Mouse (Mus musculus) neural tube, embryonic 14.5 days (tissue): ENCODE measurements around the gene Lce1c. TPM values are rescaled to one million over a fixed set of nuclear protein-coding genes. Genes with fewer than 3 reads are reported as not detected.
"Not testable (repeated sequence)": the region's sequence is repeated elsewhere in the genome, so short reads cannot be mapped to it uniquely, and the experiment has no call there.

ENCODE experiments used
- ATAC-seq: fragments of 200-750 bp; cut with Nextera tagmentation; 2 replicates; pipeline ENCODE4 v1.8.0; 2017; ENCODE audit warnings: low read depth, mild to moderate bottlenecking, moderate TSS enrichment, moderate library complexity
- H3K27ac ChIP-seq: fragments of 300-500 bp; sonication (generic); 2 replicates; pipeline ENCODE4 v1.5.1; 2014; ENCODE audit warnings: low read depth, mild to moderate bottlenecking, control low read depth, low read length, moderate library complexity, mixed read lengths
- H3K27me3 ChIP-seq: fragments of 300-500 bp; sonication (generic); 2 replicates; pipeline ENCODE4 v1.6.1; 2014; ENCODE audit warnings: low read length; ENCODE audit not compliant: control insufficient read depth, insufficient read depth
- H3K36me3 ChIP-seq: fragments of 300-500 bp; sonication (generic); 2 replicates; pipeline ENCODE4 v1.6.1; 2014; ENCODE audit warnings: low read length, mixed read lengths; ENCODE audit not compliant: control insufficient read depth, insufficient read depth
- H3K4me1 ChIP-seq: fragments of 300-500 bp; sonication (generic); 2 replicates; pipeline ENCODE4 v1.6.1; 2014; ENCODE audit warnings: low read length; ENCODE audit not compliant: control insufficient read depth, insufficient read depth
- H3K4me2 ChIP-seq: fragments of 300-500 bp; sonication (generic); 2 replicates; pipeline ENCODE4 v1.6.1; 2014; ENCODE audit warnings: mild to moderate bottlenecking, low read depth, low read length, control low read depth
- H3K4me3 ChIP-seq: fragments of 300-500 bp; sonication (generic); 2 replicates; pipeline ENCODE4 v1.5.1; 2014; ENCODE audit warnings: low read depth, low read length, control low read depth, mixed read lengths
- H3K9ac ChIP-seq: fragments of 300-500 bp; sonication (generic); replicated peaks from 2 replicates; pipeline ENCODE4 v1.6.1; 2014; ENCODE audit warnings: low read depth, mild to moderate bottlenecking, control low read depth, low read length, mixed read lengths
- H3K9me3 ChIP-seq: fragments of 300-500 bp; sonication (generic); 2 replicates; pipeline ENCODE4 v1.6.1; 2016; ENCODE audit warnings: low read length; ENCODE audit not compliant: control insufficient read depth
- WGBS: fragments of 180-500 bp; shearing (Covaris S2); extraction: QIAGEN DNeasy Blood & Tissue Kit; methylation state at CpG from one replicate; pipeline ENCODE4 v1.1.7; 2014; 5-methylcytosine and 5-hydroxymethylcytosine counted together
- polyA plus RNA-seq: library from polyadenylated mRNA; unstranded; fragments of >200 nt; fragmentation: Nextera tagmentation; extraction: Ambion mirVana; gene quantifications from 2 replicates; pipeline ENCODE4 v1.2.1, GENCODE M21; 2014

Gene Lce1c
- not detected in 2 replicates for polyA plus RNA-seq

GRCm38 (mm10) chr3:92678947-92679346, at the start of gene Lce1c:
Gene Lce1c, plus strand, starts transcription at chr3:92679247.
- no peaks in the 10 kb centered on the region for H3K4me1 ChIP-seq
- H3K27me3 ChIP-seq, result no peaks in the 10 kb centered on the region
- no peak within 1 kb of the TSS for H3K4me2 ChIP-seq
- H3K27ac ChIP-seq, result no peak within 1 kb of the TSS
- 92% methylated on average over 4 of the region's 4 CpGs for WGBS
- no peak within 1 kb of the TSS for H3K9ac ChIP-seq
- no peak within 1 kb of the TSS for H3K4me3 ChIP-seq
- no peaks in the 10 kb centered on the region for H3K36me3 ChIP-seq
- no peaks in the 10 kb centered on the region for H3K9me3 ChIP-seq
- ATAC-seq, result no peak

DNA sequence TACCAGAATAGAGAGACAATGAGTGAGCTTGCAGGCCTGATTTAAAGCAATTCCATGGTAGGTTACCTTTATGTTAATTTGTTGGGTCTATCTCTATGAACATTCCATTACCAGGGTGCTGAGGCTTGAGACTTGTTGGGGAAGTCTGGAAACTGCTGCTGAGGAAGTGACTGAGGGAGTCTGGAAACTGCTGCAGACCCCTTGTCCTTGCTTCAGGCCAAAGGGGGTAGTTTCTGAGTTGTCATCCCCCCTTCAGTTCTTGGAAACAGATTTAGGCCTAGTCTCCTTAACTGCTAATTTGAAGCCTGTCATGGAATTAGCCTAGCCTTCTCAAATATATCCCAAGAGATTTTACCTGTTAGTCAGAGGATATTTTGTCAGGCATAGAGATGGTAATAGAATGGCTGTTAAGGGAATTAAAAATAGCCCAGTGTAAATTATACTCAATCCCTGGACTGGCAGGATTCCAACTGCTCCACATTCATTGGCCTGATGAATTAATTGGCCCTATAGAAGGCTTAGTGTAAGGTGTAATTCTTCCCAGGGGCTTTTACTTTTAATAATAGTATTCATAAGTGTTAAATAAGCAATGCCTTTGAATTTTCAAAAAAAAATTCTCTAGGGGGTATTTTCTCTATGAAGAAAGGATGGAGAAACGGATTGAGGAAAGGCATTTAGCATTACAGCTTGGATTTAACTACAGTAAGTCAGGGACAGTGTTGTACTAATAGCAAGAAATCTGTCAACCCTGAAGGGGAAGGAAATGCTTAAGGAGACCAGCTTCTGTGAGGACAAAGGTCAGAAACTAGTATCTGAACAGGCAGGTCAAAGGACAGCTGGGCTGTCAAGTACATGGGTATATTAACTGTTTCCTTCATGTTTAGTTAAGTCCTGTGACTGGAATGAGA, 41.0 kb upstream of the Lce1c start:
- WGBS, result 24% methylated on average over 1 of the region's 1 CpGs
- H3K36me3 ChIP-seq, result no peaks in the 10 kb centered on the region
- peak; percentile 71; the same call in 1 of the 2 replicates for ATAC-seq
- no peaks in the 10 kb centered on the region for H3K9me3 ChIP-seq
- no peaks in the 10 kb centered on the region for H3K4me1 ChIP-seq
- H3K9ac ChIP-seq, result no peak overlapping the region
- no peak overlapping the region for H3K27ac ChIP-seq
- no peak overlapping the region for H3K4me3 ChIP-seq
- H3K27me3 ChIP-seq, result no peaks in the 10 kb centered on the region
- no peak overlapping the region for H3K4me2 ChIP-seq

DNA sequence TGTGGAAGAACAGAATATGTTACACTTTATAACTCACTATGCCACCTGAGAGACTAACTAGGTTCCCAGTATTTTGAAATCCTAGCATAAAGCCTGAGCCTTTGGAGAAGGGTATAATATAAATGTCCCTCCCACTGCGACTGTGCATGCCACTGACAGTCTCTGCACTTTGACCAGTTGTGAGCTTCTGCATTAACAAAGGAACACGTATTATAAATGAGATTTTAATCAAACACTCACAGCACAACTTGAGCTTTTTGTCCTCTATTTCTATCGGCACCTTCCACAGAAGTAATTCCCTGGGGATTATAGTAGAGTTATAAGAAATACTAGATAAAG, 40.4 kb upstream of the Lce1c start:
- WGBS, result 82% methylated on average over 3 of the region's 3 CpGs
- no peak for ATAC-seq
- Histone ChIP-seq H3K27me3 (no peaks in the 10 kb centered on the region), H3K9ac (no peak overlapping the region), H3K4me1 (no peaks in the 10 kb centered on the region), H3K4me3 (no peak overlapping the region), H3K36me3 (no peaks in the 10 kb centered on the region), H3K27ac (no peak overlapping the region), H3K4me2 (no peak overlapping the region), H3K9me3 (no peaks in the 10 kb centered on the region)

- WGBS, result 95% methylated on average over 15 of the region's 15 CpGs
- no peaks in the 10 kb centered on the region for H3K4me1 ChIP-seq
- H3K9me3 ChIP-seq, result no peaks in the 10 kb centered on the region
- no peak overlapping the region for H3K27ac ChIP-seq
- H3K9ac ChIP-seq, result no peak overlapping the region
- no peak for ATAC-seq
- H3K36me3 ChIP-seq, result no peaks in the 10 kb centered on the region
- no peaks in the 10 kb centered on the region for H3K27me3 ChIP-seq
- H3K4me3 ChIP-seq, result no peak overlapping the region
- H3K4me2 ChIP-seq, result no peak overlapping the region
Measured at GRCm38 (mm10) chr3:92639854-92640253, 39.2 kb upstream of the Lce1c start.

GRCm38 (mm10) chr3:92648207-92648606, 30.8 kb upstream of the Lce1c start, which contains the start of gene Lce1a1:
Gene Lce1a1, minus strand, starts transcription at chr3:92648307.
- no peak for ATAC-seq
- H3K36me3 ChIP-seq, result no peaks in the 10 kb centered on the region
- 95% methylated on average over 1 of the region's 1 CpGs for WGBS
- H3K4me3 ChIP-seq, result no peak within 1 kb of the TSS
- no peaks in the 10 kb centered on the region for H3K9me3 ChIP-seq
- H3K9ac ChIP-seq, result no peak within 1 kb of the TSS
- no peaks in the 10 kb centered on the region for H3K4me1 ChIP-seq
- H3K27me3 ChIP-seq, result no peaks in the 10 kb centered on the region
- H3K27ac ChIP-seq, result no peak within 1 kb of the TSS
- H3K4me2 ChIP-seq, result no peak within 1 kb of the TSS

- no peak within 1 kb of the TSS for H3K4me3 ChIP-seq
- no peaks in the 10 kb centered on the region for H3K36me3 ChIP-seq
- no peak for ATAC-seq
- H3K27ac ChIP-seq, result no peak within 1 kb of the TSS
- H3K9me3 ChIP-seq, result no peaks in the 10 kb centered on the region
- no peak within 1 kb of the TSS for H3K4me2 ChIP-seq
- no peaks in the 10 kb centered on the region for H3K4me1 ChIP-seq
- H3K27me3 ChIP-seq, result no peaks in the 10 kb centered on the region
- no peak within 1 kb of the TSS for H3K9ac ChIP-seq
Measured at GRCm38 (mm10) chr3:92656826-92657225, 22.2 kb upstream of the Lce1c start, which contains the start of gene Lce1b. Gene Lce1b, minus strand, starts transcription at chr3:92656926.

GRCm38 (mm10) chr3:92670215-92670614, 8.8 kb upstream of the Lce1c start, which contains the start of gene Lce1a2:
Gene Lce1a2, minus strand, starts transcription at chr3:92670315.
- Histone ChIP-seq H3K27ac (no peak within 1 kb of the TSS), H3K4me3 (no peak within 1 kb of the TSS), H3K27me3 (no peaks in the 10 kb centered on the region), H3K4me1 (no peaks in the 10 kb centered on the region), H3K9me3 (no peaks in the 10 kb centered on the region), H3K36me3 (no peaks in the 10 kb centered on the region), H3K9ac (no peak within 1 kb of the TSS), H3K4me2 (no peak within 1 kb of the TSS)
- ATAC-seq, result no peak

DNA sequence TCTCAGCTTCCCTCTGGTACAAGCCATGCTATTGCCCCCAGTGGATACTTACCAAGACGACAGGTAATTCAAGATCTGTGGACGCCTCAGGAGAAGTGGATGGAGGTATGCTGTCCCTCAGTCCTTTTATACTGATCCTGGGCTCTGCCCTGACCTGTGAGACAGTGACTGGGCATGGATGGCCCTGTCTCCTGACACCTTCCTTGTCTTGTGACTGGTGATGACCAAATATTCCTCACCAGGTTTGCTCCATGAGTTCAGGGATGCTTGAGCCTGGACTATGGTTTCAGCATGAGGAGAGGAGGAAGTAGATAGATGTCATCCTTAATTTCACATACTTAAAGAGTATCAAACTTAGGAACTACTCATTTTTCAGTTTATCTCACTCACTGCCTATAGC, 8.1 kb downstream of the Lce1c start, which contains the start of gene Lce1d:
Gene Lce1d, minus strand, starts transcription at position 101 of the 400 bp plus-strand sequence.
- Histone ChIP-seq H3K4me1 (no peaks in the 10 kb centered on the region), H3K27me3 (no peaks in the 10 kb centered on the region), H3K9ac (no peak within 1 kb of the TSS), H3K9me3 (no peaks in the 10 kb centered on the region), H3K4me3 (no peak within 1 kb of the TSS), H3K36me3 (no peaks in the 10 kb centered on the region), H3K27ac (no peak within 1 kb of the TSS), H3K4me2 (no peak within 1 kb of the TSS)
- WGBS, result 78% methylated on average over 2 of the region's 2 CpGs
- no peak for ATAC-seq

- H3K9me3 ChIP-seq, H3K4me1 ChIP-seq, H3K9ac ChIP-seq, H3K27ac ChIP-seq, H3K27me3 ChIP-seq, ATAC-seq, H3K4me2 ChIP-seq, H3K36me3 ChIP-seq, H3K4me3 ChIP-seq: not testable (repeated sequence)
- WGBS, result 84% methylated on average over 16 of the region's 16 CpGs
Measured at GRCm38 (mm10) chr3:92689154-92689553, 10.1 kb downstream of the Lce1c start.
